Mouse (Mus musculus) brain, adult 2 months (tissue): ENCODE data around the gene Myo1c.

ENCODE experiments used
- DNase-seq: peaks from one replicate; pipeline ENCODE4 v3.0.0; 2011; ENCODE audit warnings: low read depth, low spot score

The Myo1c gene

GRCm38 (mm10) chr11:75715556-75715955 is 65.3 kb downstream of the Myo1c start:
- peak; percentile 20 for DNase-seq

- DNase-seq = no peak
Observed at GRCm38 (mm10) chr11:75716661-75717325, 66.5 kb downstream of the Myo1c start.

GRCm38 (mm10) chr11:75722339-75722738 is 72.0 kb downstream of the Myo1c start:
- DNase-seq = peak; percentile 39
